Mouse (Mus musculus): Measurements from ENCODE around the gene Wdr6. TPM values are rescaled to one million over a fixed set of nuclear protein-coding genes. Genes with fewer than 3 reads are reported as not detected.
A peak's percentile ranks its signal among the peaks of the same experiment; 100 is the strongest.
"Not testable (repeated sequence)": the region's sequence is repeated elsewhere in the genome, so short reads cannot be mapped to it uniquely, and the experiment has no call there.

Gene Wdr6
- 99.6 and 105 TPM in 2 replicates for polyA plus RNA-seq (2016; fragmentation: Nextera tagmentation; extraction: Ambion mirVana)

DNA sequence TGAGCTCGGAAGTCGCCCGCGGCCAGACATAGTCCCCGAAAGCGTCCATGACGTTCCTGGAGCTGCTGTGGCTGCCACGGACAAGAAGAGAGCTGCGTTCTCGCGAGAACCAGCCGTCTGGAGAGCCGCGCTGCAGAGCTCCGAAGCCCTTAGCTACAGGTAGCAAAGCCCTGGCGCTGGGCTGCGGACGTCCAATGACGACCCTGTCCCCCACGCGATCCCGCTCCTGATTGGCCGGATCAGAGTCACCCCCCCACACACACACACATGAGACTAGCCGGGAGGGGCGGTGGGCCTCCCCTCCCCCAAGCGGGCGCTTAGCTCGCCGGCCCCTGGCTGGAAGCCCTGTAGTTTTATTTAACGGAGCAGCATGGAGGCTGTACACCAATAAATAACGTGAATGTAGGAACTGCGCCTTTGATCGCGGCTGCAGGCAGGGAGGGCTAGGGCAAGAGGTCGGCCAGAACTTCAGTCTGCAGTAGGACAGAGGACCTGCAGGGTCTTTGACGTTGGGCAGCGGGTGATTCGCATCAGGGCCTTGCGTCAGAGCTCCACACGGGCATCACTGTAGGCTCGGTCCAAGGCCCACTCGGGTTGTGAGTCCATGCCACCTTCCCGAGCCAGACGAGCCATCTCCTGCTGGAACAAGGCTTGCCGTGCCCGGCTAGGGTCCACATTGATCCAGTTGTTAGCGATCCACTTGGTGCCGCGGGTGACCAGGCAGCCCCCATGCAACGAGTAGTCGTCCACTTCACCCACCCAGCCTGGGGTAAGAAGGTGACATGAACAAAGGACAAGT lies at the start of gene Wdr6:
Gene Wdr6, minus strand, starts transcription at position 195 of the 799 bp plus-strand sequence.
- H3K27me3 ChIP-seq (ENCODE audit: insufficient read depth, poor library complexity, severe bottlenecking) = no peaks in the 10 kb centered on the region
- 5% methylated on average over 51 of the region's 51 CpGs for WGBS
- peaks cover 48% of the 10 kb centered on the region for H3K36me3 ChIP-seq
- peak within 1 kb of the TSS; percentile 82 for H3K4me3 ChIP-seq
- peaks cover 71% of the 10 kb centered on the region for H3K4me1 ChIP-seq
- H3K27ac ChIP-seq = peak within 1 kb of the TSS; percentile 97
- H3K9me3 ChIP-seq = no peaks in the 10 kb centered on the region
- peak; percentile 99 for DNase-seq (ENCODE audit: low spot score)

DNA sequence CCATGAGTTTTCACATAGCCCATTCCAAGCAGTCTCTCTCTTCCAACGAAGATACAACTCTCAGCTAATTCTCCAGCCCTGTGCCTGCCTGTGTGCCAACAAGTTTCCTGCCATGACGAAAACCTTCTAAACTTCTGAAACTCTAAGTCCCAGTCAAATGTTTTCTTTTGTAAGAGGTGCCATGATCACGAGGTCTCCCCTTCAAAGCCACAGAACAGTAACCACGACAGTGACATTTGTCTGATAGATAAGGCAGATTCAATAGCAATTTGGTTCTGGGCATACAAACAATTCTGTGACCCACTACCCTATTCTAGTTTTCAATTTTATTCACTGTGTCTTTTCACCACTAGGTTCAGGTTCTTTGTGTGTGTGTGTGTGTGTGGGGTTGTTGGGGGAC lies 49.6 kb upstream of the Wdr6 start:
- Histone ChIP-seq H3K27ac (no peak overlapping the region), H3K27me3 (ENCODE audit: insufficient read depth, poor library complexity, severe bottlenecking) (no peaks in the 10 kb centered on the region), H3K9me3 (no peaks in the 10 kb centered on the region), H3K36me3 (peaks cover 46% of the 10 kb centered on the region), H3K4me1 (peaks cover 17% of the 10 kb centered on the region), H3K4me3 (no peak overlapping the region)
- DNase-seq (ENCODE audit: low spot score) = no peak
- WGBS = 62% methylated on average over 4 of the region's 4 CpGs

DNA sequence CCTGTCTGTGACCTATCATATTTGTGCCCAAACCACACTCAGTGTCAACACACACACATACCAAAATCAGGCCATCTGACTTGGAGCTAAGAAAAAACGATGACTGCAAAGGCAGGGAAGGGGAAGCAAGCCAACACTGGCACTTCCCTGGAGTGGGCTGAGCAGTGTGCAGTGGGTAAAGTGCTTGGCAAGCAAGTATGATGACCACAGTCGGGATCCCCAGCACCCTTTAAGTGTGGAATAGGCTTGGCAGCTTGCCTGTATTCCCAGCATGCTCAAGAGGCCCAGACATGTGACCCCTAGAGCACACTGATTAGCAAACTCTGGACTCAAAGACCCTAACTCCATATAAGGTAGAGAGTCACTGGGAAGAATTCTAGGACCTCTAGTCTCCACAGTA lies 48.0 kb upstream of the Wdr6 start:
- no peaks in the 10 kb centered on the region for H3K27me3 ChIP-seq (ENCODE audit: insufficient read depth, poor library complexity, severe bottlenecking)

DNA sequence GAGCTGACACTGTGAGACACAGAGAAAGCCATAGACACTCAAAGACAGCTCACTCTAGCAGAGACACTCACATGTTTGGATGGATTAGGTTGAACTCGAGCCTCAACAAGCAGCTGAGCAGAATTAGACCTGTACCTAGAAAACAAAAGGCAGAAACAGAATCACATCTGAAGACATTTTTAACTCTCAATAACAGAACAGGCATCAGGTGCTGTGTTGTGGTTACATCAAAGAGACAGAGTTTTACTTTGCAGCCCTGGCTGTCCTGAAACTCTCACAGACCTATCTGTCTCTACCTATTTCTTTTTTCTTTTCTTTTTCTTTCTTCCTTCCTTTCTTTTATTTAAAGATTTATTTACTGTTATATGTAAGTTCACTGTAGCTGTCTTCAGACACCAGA lies 38.8 kb upstream of the Wdr6 start:
- Histone ChIP-seq H3K4me3 (no peak overlapping the region), H3K27me3 (ENCODE audit: insufficient read depth, poor library complexity, severe bottlenecking) (no peaks in the 10 kb centered on the region), H3K9me3 (no peaks in the 10 kb centered on the region), H3K36me3 (peaks cover 80% of the 10 kb centered on the region), H3K27ac (no peak overlapping the region), H3K4me1 (no peaks in the 10 kb centered on the region)
- 85% methylated on average over 1 of the region's 1 CpGs for WGBS
- DNase-seq (ENCODE audit: low spot score) = no peak

More for the DNA sequence above, 48.0 kb upstream of the Wdr6 start:
- peaks cover 45% of the 10 kb centered on the region for H3K36me3 ChIP-seq
- WGBS = 57% methylated on average over 2 of the region's 2 CpGs
- peak overlapping the region; percentile 78 for H3K27ac ChIP-seq
- no peaks in the 10 kb centered on the region for H3K9me3 ChIP-seq
- DNase-seq (ENCODE audit: low spot score) = no peak
- H3K4me3 ChIP-seq = no peak overlapping the region
- H3K4me1 ChIP-seq = peaks cover 8% of the 10 kb centered on the region

DNA sequence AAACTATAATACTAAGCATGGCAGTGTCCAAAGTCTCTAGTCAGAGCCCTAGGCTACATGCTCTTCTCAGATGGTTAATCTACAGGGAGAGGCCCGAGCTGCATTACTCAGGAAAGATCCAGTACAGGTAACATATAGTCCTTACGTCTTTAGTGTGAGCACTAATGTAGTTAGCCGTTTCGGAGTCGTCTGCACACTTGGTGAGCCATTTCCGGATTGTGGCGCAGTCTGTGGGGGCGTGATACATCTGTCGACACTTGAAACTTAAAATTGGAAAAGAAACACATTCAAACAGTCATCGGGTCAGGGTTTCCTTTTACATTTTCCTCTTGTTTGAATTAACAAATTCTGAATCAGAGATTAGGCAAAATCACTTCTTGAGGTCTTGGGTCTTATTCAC lies 32.9 kb upstream of the Wdr6 start:
- no peak for DNase-seq (ENCODE audit: low spot score)
- Histone ChIP-seq H3K36me3 (peaks cover 99% of the 10 kb centered on the region), H3K4me1 (0 out of 2 replicates have a peak, but pooled peaks cover 9% of the 10 kb centered on the region), H3K9me3 (no peaks in the 10 kb centered on the region), H3K27ac (no peak overlapping the region), H3K4me3 (no peak overlapping the region), H3K27me3 (ENCODE audit: insufficient read depth, poor library complexity, severe bottlenecking) (no peaks in the 10 kb centered on the region)
- WGBS = 95% methylated on average over 10 of the region's 10 CpGs

DNA sequence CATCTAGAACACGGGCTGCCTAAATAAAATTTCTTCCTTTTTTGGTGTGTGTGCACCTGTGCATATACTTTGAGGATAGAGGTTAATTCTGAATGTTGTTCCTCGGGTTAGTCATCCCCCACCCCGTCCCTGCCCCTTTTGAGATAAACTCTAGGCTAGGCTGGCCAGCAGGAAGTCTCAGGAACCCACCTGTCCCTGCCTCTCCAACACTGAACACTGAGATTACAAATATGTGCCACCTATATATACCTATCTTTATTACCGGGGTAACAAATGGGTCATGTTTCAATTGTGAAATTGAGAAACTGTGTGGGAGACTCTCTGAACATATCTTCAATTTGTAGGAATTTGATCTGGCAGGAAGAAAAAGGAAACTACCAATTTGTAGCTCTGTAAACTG lies 30.4 kb upstream of the Wdr6 start:
- no peaks in the 10 kb centered on the region for H3K9me3 ChIP-seq
- DNase-seq (ENCODE audit: low spot score) = no peak
- no peak overlapping the region for H3K4me3 ChIP-seq
- 0 out of 2 replicates have a peak, but pooled peaks cover 16% of the 10 kb centered on the region for H3K4me1 ChIP-seq
- no peaks in the 10 kb centered on the region for H3K27me3 ChIP-seq (ENCODE audit: insufficient read depth, poor library complexity, severe bottlenecking)
- WGBS = 81% methylated on average over 4 of the region's 4 CpGs
- peaks cover 100% of the 10 kb centered on the region for H3K36me3 ChIP-seq
- no peak overlapping the region for H3K27ac ChIP-seq

DNA sequence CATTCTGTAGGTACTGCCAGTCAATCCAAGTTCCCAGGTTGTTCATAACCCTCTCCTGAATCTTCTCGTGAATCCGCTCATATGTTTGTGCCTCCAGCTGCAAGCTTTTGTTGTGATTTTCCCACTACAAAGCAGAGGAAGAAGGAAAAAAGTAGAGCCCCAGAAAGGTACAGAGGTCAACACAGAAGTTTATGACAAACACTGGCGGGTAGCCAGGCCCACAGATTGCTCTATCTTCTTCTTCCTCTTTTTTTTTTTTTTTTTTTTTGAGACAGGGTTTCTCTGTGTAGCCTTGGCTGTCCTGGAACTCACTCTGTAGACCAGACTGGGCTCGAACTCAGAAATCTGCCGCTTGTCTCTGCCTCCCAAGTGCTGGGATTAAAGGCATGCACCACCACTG lies 29.4 kb upstream of the Wdr6 start:
- 90% methylated on average over 5 of the region's 5 CpGs for WGBS
- H3K9me3 ChIP-seq; H3K27ac ChIP-seq; H3K27me3 ChIP-seq (ENCODE audit: insufficient read depth, poor library complexity, severe bottlenecking); H3K4me3 ChIP-seq; DNase-seq (ENCODE audit: low spot score): not testable (repeated sequence)
- Histone ChIP-seq H3K4me1 (0 out of 2 replicates have a peak, but pooled peaks cover 16% of the 10 kb centered on the region), H3K36me3 (peaks cover 100% of the 10 kb centered on the region)

DNA sequence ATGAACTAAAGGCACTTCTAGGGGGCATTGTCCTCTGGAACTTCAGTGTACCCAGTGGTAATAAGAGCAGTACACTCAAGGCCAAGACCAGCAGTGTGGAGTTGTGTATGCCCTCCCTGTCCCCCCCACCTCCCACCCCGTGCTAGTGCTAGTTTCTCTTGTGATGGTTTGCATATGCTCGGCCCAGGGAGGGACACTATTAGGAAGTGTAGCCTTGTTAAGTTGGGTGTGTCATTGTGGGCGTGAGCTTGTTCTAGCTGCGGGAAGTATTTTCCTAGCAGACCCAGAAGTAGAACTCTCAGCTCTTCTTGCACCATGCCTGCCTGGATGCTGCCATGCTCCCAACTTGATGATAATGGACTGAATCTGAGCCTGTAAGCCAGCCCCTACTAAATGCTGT lies 23.4 kb upstream of the Wdr6 start:
- no peak overlapping the region for H3K4me3 ChIP-seq
- H3K4me1 ChIP-seq = peaks cover 18% of the 10 kb centered on the region
- H3K27ac ChIP-seq = no peak overlapping the region
- no peaks in the 10 kb centered on the region for H3K27me3 ChIP-seq (ENCODE audit: insufficient read depth, poor library complexity, severe bottlenecking)
- DNase-seq (ENCODE audit: low spot score) = no peak
- no peaks in the 10 kb centered on the region for H3K9me3 ChIP-seq
- WGBS = 85% methylated on average over 4 of the region's 4 CpGs
- H3K36me3 ChIP-seq = peaks cover 51% of the 10 kb centered on the region

DNA sequence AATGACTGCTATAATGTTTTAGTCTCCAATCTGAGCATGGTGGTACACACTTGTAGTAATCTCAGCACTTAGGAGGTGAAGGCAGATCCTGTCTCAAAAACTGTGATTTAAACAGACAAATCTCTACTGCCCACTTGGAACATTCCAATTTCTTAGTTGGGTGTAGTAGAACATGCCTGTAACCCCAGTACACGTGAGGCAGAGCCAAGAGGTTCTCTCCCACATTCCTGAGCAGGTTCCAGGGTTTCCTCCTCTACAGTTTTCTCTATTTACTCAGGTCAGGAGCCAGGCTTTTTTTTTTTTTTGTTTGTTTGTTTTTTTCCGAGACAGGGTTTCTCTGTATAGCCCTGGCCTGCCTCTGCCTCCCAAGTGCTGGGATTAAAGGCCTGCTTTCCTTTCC lies 21.5 kb upstream of the Wdr6 start:
- Histone ChIP-seq H3K36me3 (peaks cover 31% of the 10 kb centered on the region), H3K27ac (no peak overlapping the region), H3K9me3 (no peaks in the 10 kb centered on the region), H3K4me3 (no peak overlapping the region), H3K4me1 (peaks cover 30% of the 10 kb centered on the region), H3K27me3 (ENCODE audit: insufficient read depth, poor library complexity, severe bottlenecking) (no peaks in the 10 kb centered on the region)
- DNase-seq (ENCODE audit: low spot score) = no peak
- WGBS = 52% methylated on average over 2 of the region's 2 CpGs

DNA sequence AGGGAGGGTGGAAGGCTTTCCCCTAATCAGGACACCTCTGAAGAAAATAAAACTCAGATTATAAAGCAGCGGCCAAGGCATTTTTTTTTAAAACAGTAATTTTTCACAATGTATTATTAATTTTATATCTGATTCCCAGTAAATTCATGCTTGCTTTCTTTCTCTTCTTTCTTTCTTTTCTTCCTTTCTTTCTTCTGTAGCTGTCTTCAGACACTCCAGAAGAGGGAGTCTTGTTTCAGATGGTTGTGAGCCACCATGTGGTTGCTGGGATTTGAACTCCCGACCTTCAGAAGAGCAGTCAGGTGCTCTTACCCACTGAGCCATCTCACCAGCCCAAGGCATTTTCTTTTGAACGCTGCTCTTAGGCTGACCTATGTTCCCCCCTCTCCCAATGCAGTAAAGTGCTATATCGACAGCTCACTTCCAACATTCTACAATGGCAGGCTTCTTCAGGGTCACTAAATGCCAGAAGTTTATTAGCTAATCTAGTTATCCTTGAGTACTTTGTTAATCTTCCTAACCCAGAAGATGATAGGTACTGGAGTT lies 20.6 kb upstream of the Wdr6 start:
- Histone ChIP-seq H3K4me1 (peaks cover 30% of the 10 kb centered on the region), H3K27me3 (ENCODE audit: insufficient read depth, poor library complexity, severe bottlenecking) (no peaks in the 10 kb centered on the region), H3K36me3 (peaks cover 22% of the 10 kb centered on the region), H3K9me3 (no peaks in the 10 kb centered on the region), H3K27ac (no peak overlapping the region), H3K4me3 (no peak overlapping the region)
- WGBS = 82% methylated on average over 4 of the region's 4 CpGs
- DNase-seq (ENCODE audit: low spot score) = no peak

DNA sequence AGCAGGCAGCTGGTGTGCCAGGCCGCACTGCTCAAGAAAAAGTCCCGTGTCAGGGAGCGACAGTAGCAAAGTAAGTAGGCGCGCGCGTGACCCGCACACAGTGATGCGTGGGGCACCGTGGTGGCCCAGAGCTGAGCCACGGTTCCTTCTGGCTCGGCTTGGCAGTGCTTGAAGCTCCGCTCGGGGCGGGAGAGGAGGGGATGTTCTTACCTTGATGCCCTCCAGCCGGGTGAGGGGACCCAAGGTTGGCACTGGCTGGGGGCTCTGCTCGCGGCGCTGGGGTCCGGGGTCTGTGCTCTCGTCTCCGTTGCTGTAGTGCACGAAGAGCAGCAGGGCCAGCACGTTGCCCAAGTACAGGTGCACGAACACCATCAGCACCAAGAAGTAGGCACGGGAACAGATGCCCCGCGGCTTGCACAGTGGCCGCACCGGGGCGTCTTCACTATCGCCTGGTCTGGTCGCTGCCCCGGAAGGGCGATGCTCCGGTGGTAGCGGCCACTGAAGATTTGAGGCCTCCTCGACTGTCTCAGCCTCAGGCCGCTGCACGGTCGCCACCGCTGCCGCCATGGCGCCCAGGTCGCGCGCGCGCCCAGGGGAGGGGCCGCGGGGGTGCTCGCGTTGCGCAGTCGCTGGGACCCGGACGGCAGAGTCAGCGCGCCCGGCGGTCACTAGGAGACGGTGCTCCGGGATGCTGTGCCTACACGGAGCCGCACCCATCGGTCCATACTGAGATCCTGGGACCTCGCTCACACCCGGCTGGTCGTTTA lies 18.6 kb upstream of the Wdr6 start, which contains the start of gene P4htm:
Gene P4htm, minus strand, starts transcription at position 670 of the 767 bp plus-strand sequence.
- H3K27ac ChIP-seq = peak within 1 kb of the TSS; percentile 88
- H3K9me3 ChIP-seq = no peaks in the 10 kb centered on the region
- H3K4me1 ChIP-seq = peaks cover 34% of the 10 kb centered on the region
- 2% methylated on average over 69 of the region's 69 CpGs for WGBS
- no peaks in the 10 kb centered on the region for H3K27me3 ChIP-seq (ENCODE audit: insufficient read depth, poor library complexity, severe bottlenecking)
- DNase-seq (ENCODE audit: low spot score) = peak; percentile 90
- H3K36me3 ChIP-seq = peaks cover 6% of the 10 kb centered on the region
- peak within 1 kb of the TSS; percentile 74 for H3K4me3 ChIP-seq

DNA sequence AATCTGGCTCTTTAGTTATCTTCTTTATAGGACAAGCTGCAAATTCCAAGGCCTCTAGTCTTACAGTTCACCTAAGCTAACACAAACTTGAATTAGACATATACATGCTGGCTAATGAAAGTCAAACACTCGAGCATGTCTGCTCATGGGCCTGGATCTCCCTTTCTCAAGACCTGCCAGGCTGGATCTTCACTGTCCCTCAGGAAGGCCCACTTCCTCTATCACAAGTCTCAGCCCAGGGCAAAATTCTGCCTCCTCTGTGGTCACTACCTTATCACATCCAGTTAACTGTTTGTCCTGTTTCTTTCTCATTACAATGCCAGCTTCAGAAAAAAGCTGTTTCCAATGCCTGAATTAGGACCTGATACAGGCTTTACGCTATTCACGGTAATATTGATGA lies 15.8 kb upstream of the Wdr6 start:
- Histone ChIP-seq H3K9me3 (no peaks in the 10 kb centered on the region), H3K4me3 (peak overlapping the region; percentile 16; the same call in 1 of the 2 replicates), H3K36me3 (peaks cover 6% of the 10 kb centered on the region), H3K4me1 (peaks cover 41% of the 10 kb centered on the region), H3K27me3 (ENCODE audit: insufficient read depth, poor library complexity, severe bottlenecking) (no peaks in the 10 kb centered on the region), H3K27ac (peak overlapping the region; percentile 57)
- WGBS = 32% methylated on average over 3 of the region's 3 CpGs
- no peak for DNase-seq (ENCODE audit: low spot score)

DNA sequence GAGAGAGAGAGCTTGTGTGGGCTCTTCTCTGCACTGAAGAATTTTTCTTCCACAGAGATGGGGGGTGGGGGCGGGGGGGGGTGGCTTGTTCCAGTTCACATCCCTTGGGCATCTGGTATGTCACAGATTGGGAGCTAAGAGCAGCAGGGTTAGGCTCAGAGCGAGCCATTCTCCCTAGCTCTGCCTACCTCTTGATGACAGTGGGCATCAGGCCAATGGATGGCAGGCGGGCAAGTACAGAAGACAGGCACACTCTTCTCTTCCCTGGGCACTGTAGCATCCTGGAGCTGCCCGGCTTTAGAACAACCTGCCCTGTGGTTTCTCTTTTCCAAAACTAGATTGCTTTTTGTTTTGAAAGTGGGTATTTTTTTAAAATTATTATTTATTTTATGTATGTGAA lies 12.9 kb upstream of the Wdr6 start:
- Histone ChIP-seq H3K36me3 (peaks cover 6% of the 10 kb centered on the region), H3K4me3 (no peak overlapping the region), H3K27me3 (ENCODE audit: insufficient read depth, poor library complexity, severe bottlenecking) (no peaks in the 10 kb centered on the region), H3K27ac (no peak overlapping the region), H3K9me3 (no peaks in the 10 kb centered on the region), H3K4me1 (peaks cover 53% of the 10 kb centered on the region)
- 80% methylated on average over 4 of the region's 4 CpGs for WGBS
- no peak for DNase-seq (ENCODE audit: low spot score)

All from heart, embryonic 10.5 days (tissue).